Mouse (Mus musculus) stomach, postnatal 0 days (tissue): ENCODE measurements at regions not wholly inside any gene's neighbourhood (a gene's known extent, or its start where the extent isn't known, plus 50 kb on each side); places are given as distances from the start of the nearest gene placed in this dataset.

Experiments
- ATAC-seq: fragments of 200-750 bp; cut with Nextera tagmentation; 2 replicates; pipeline ENCODE4 v1.8.0; 2017; ENCODE audit not compliant: low FRiP score, low TSS enrichment
- DNase-seq: peaks from one replicate; pipeline ENCODE4 v3.0.0-alpha.2; 2016; ENCODE audit warnings: low spot score
- H3K27ac ChIP-seq: fragments of 300-500 bp; sonication (generic); replicated peaks from 2 replicates; pipeline ENCODE4 v1.5.1; 2014; ENCODE audit warnings: mild to moderate bottlenecking, control low read depth
- H3K27me3 ChIP-seq: fragments of 300-500 bp; sonication (generic); 2 replicates; pipeline ENCODE4 v1.6.1; 2014; ENCODE audit warnings: low read length; ENCODE audit not compliant: control insufficient read depth, insufficient read depth
- H3K36me3 ChIP-seq: fragments of 300-500 bp; sonication (generic); 2 replicates; pipeline ENCODE4 v1.6.1; 2014; ENCODE audit warnings: low read length, mixed read lengths; ENCODE audit not compliant: control insufficient read depth, insufficient read depth
- H3K4me1 ChIP-seq: fragments of 300-500 bp; sonication (generic); replicated peaks from 2 replicates; pipeline ENCODE4 v1.6.1; 2014; ENCODE audit warnings: antibody characterized with exemption; ENCODE audit not compliant: control insufficient read depth, insufficient read depth
- H3K4me2 ChIP-seq: fragments of 300-500 bp; sonication (generic); replicated peaks from 2 replicates; pipeline ENCODE4 v1.6.1; 2014; ENCODE audit warnings: low read depth, mild to moderate bottlenecking, control low read depth, moderate library complexity
- H3K4me3 ChIP-seq: fragments of 300-500 bp; sonication (generic); 2 replicates; pipeline ENCODE4 v1.5.1; 2014; ENCODE audit warnings: low read depth, low read length, control low read depth
- H3K9ac ChIP-seq: fragments of 300-500 bp; sonication (generic); 2 replicates; pipeline ENCODE4 v1.6.1; 2014; ENCODE audit warnings: mild to moderate bottlenecking, low read length, control low read depth, mixed read lengths
- H3K9me3 ChIP-seq: fragments of 300-500 bp; sonication (generic); 2 replicates; pipeline ENCODE4 v1.6.1; 2016; ENCODE audit warnings: low read length; ENCODE audit not compliant: control insufficient read depth
- CTCF ChIP-seq: IDR thresholded peaks from 2 replicates; pipeline ENCODE4 v1.5.1; 2016; ENCODE audit warnings: antibody characterized with exemption, low read depth, mild to moderate bottlenecking, moderate library complexity
- EP300 ChIP-seq: optimal IDR thresholded peaks from 2 replicates; pipeline ENCODE3; 2016; ENCODE audit warnings: antibody characterized with exemption
- WGBS: fragments of 180-500 bp; shearing (Covaris S2); extraction: QIAGEN DNeasy Blood & Tissue Kit; methylation state at CpG from one replicate; pipeline ENCODE4 v1.1.7; 2014; 5-methylcytosine and 5-hydroxymethylcytosine counted together

GRCm38 (mm10) chr1:32959316-32959715 is 412.2 kb upstream of the Gm5415 start:
- Histone ChIP-seq H3K36me3 (no peaks in the 10 kb centered on the region), H3K9ac (no peak overlapping the region), H3K4me2 (no peak overlapping the region), H3K27ac (no peak overlapping the region), H3K9me3 (no peaks in the 10 kb centered on the region), H3K27me3 (no peaks in the 10 kb centered on the region), H3K4me1 (no peaks in the 10 kb centered on the region), H3K4me3 (no peak overlapping the region)
- DNase-seq (no peak), ATAC-seq (no peak)
- 77% methylated on average over 6 of the region's 6 CpGs for WGBS
- TF ChIP-seq CTCF (no peak), EP300 (no peak)

- Histone ChIP-seq H3K4me1 (no peaks in the 10 kb centered on the region), H3K27ac (no peak overlapping the region), H3K4me3 (no peak overlapping the region), H3K9ac (no peak overlapping the region), H3K9me3 (no peaks in the 10 kb centered on the region), H3K36me3 (no peaks in the 10 kb centered on the region), H3K27me3 (no peaks in the 10 kb centered on the region), H3K4me2 (no peak overlapping the region)
- 69% methylated on average over 4 of the region's 4 CpGs for WGBS
- no peak for TF ChIP-seq EP300
- no peak for TF ChIP-seq CTCF
- DNase-seq (no peak), ATAC-seq (no peak)
These were observed 399.2 kb upstream of the Gm5415 start for GRCm38 (mm10) chr1:32946254-32946653.

- no peaks in the 10 kb centered on the region for H3K4me1 ChIP-seq
- no peak for DNase-seq
- H3K27ac ChIP-seq = no peak overlapping the region
- no peak overlapping the region for H3K9ac ChIP-seq
- H3K4me2 ChIP-seq = no peak overlapping the region
- no peak overlapping the region for H3K4me3 ChIP-seq
- no peaks in the 10 kb centered on the region for H3K27me3 ChIP-seq
- H3K9me3 ChIP-seq = no peaks in the 10 kb centered on the region
- no peak for TF ChIP-seq CTCF
- no peak for TF ChIP-seq EP300
- no peaks in the 10 kb centered on the region for H3K36me3 ChIP-seq
- no peak for ATAC-seq
- WGBS = 53% methylated on average over 3 of the region's 3 CpGs
These were observed 383.3 kb upstream of the Gm5415 start for GRCm38 (mm10) chr1:32930381-32930780.

GRCm38 (mm10) chr1:32902437-32902836 is 355.3 kb upstream of the Gm5415 start:
- H3K9me3 ChIP-seq = no peaks in the 10 kb centered on the region
- H3K36me3 ChIP-seq = no peaks in the 10 kb centered on the region
- no peaks in the 10 kb centered on the region for H3K4me1 ChIP-seq
- DNase-seq = no peak
- no peak for ATAC-seq
- no peak overlapping the region for H3K9ac ChIP-seq
- no peak overlapping the region for H3K4me3 ChIP-seq
- H3K27ac ChIP-seq = no peak overlapping the region
- H3K4me2 ChIP-seq = no peak overlapping the region
- TF ChIP-seq EP300 = no peak
- no peak for TF ChIP-seq CTCF
- no peaks in the 10 kb centered on the region for H3K27me3 ChIP-seq

GRCm38 (mm10) chr1:32887728-32888127 is 340.6 kb upstream of the Gm5415 start:
- Histone ChIP-seq H3K4me1 (no peaks in the 10 kb centered on the region), H3K4me2 (no peak overlapping the region), H3K9me3 (no peaks in the 10 kb centered on the region), H3K36me3 (no peaks in the 10 kb centered on the region), H3K9ac (no peak overlapping the region), H3K27ac (no peak overlapping the region), H3K4me3 (no peak overlapping the region), H3K27me3 (no peaks in the 10 kb centered on the region)
- no peak for TF ChIP-seq CTCF
- no peak for TF ChIP-seq EP300
- ATAC-seq (no peak), DNase-seq (no peak)

GRCm38 (mm10) chr1:32872920-32873319 is 325.8 kb upstream of the Gm5415 start:
- DNase-seq (no peak), ATAC-seq (no peak)
- no peaks in the 10 kb centered on the region for H3K36me3 ChIP-seq
- TF ChIP-seq CTCF = no peak
- no peak for TF ChIP-seq EP300
- no peaks in the 10 kb centered on the region for H3K4me1 ChIP-seq
- H3K27ac ChIP-seq = no peak overlapping the region
- no peak overlapping the region for H3K4me3 ChIP-seq
- no peaks in the 10 kb centered on the region for H3K27me3 ChIP-seq
- H3K9me3 ChIP-seq = no peaks in the 10 kb centered on the region
- no peak overlapping the region for H3K4me2 ChIP-seq
- no peak overlapping the region for H3K9ac ChIP-seq
- 74% methylated on average over 8 of the region's 8 CpGs for WGBS

- Histone ChIP-seq H3K27me3 (no peaks in the 10 kb centered on the region), H3K4me3 (no peak overlapping the region), H3K9ac (no peak overlapping the region), H3K4me1 (no peaks in the 10 kb centered on the region), H3K27ac (no peak overlapping the region), H3K36me3 (no peaks in the 10 kb centered on the region), H3K9me3 (no peaks in the 10 kb centered on the region), H3K4me2 (no peak overlapping the region)
- DNase-seq = no peak
- WGBS = 68% methylated on average over 1 of the region's 1 CpGs
- no peak for TF ChIP-seq EP300
- TF ChIP-seq CTCF = no peak
- ATAC-seq = no peak
These were observed 319.0 kb upstream of the Gm5415 start for GRCm38 (mm10) chr1:32866111-32866510.
